Mouse (Mus musculus): ENCODE results near the gene Gins3. TPM values are rescaled to one million over a fixed set of nuclear protein-coding genes. Genes with fewer than 3 reads are reported as not detected.

Gene Gins3
- polyA plus RNA-seq, 1 experiment, result 10.7 TPM

- H3K36me3 ChIP-seq (ENCODE audit: control insufficient read depth, insufficient read depth, low read length, poor library complexity, severe bottlenecking), result no peaks in the 10 kb centered on the region
- TF ChIP-seq CTCF (IDR thresholded peaks at IDR 0.05; ENCODE audit: low read depth, low read length) (no peak), EP300 (IDR thresholded peaks at IDR 0.05; ENCODE audit: insufficient read depth, low read depth, low read length) (no peak), POLR2A (IDR thresholded peaks at IDR 0.05; ENCODE audit: insufficient read depth, low read length) (no peak)
- H3K9ac ChIP-seq (ENCODE audit: low read depth, poor library complexity, severe bottlenecking), result no peak overlapping the region
- H3K4me3 ChIP-seq (ENCODE audit: low read depth, low read length), result no peak overlapping the region
- H3K27ac ChIP-seq (ENCODE audit: insufficient read depth, low read length), result no peak overlapping the region
- no peaks in the 10 kb centered on the region for H3K4me1 ChIP-seq (ENCODE audit: control insufficient read depth, insufficient read depth, low read length)
- H3K27me3 ChIP-seq (ENCODE audit: control insufficient read depth, insufficient read depth, low read length, poor library complexity, severe bottlenecking), result peaks cover 5% of the 10 kb centered on the region
- H3K9me3 ChIP-seq (replicated peaks; ENCODE audit: control insufficient read depth, insufficient read depth, low read length, poor library complexity, severe bottlenecking), result no peaks in the 10 kb centered on the region
Measured at GRCm38 (mm10) chr8:95672811-95673210, 39.6 kb downstream of the Gins3 start.

- no peak within 1 kb of the TSS for H3K27ac ChIP-seq (ENCODE audit: insufficient read depth, low read length)
- H3K9me3 ChIP-seq (replicated peaks; ENCODE audit: control insufficient read depth, insufficient read depth, low read length, poor library complexity, severe bottlenecking), result no peaks in the 10 kb centered on the region
- peak within 1 kb of the TSS; percentile 70 for H3K9ac ChIP-seq (ENCODE audit: low read depth, poor library complexity, severe bottlenecking)
- H3K4me1 ChIP-seq (ENCODE audit: control insufficient read depth, insufficient read depth, low read length), result no peaks in the 10 kb centered on the region
- TF ChIP-seq POLR2A (IDR thresholded peaks at IDR 0.05; ENCODE audit: insufficient read depth, low read length) (no peak), EP300 (IDR thresholded peaks at IDR 0.05; ENCODE audit: insufficient read depth, low read depth, low read length) (0 out of 2 replicates have a peak, but pooled peaks have one; percentile 25), CTCF (IDR thresholded peaks at IDR 0.05; ENCODE audit: low read depth, low read length) (no peak)
- no peaks in the 10 kb centered on the region for H3K36me3 ChIP-seq (ENCODE audit: control insufficient read depth, insufficient read depth, low read length, poor library complexity, severe bottlenecking)
- H3K4me3 ChIP-seq (ENCODE audit: low read depth, low read length), result peak within 1 kb of the TSS; percentile 63
- peaks cover 19% of the 10 kb centered on the region for H3K27me3 ChIP-seq (ENCODE audit: control insufficient read depth, insufficient read depth, low read length, poor library complexity, severe bottlenecking)
Measured at GRCm38 (mm10) chr8:95676631-95677030, 43.4 kb downstream of the Gins3 start, which contains the start of gene Ndrg4. TSS of gene Ndrg4 (plus strand) at chr8:95676980.

GRCm38 (mm10) chr8:95677591-95678023, 44.4 kb downstream of the Gins3 start:
- H3K4me3 ChIP-seq (ENCODE audit: low read depth, low read length), result peak overlapping the region; percentile 63
- H3K4me1 ChIP-seq (ENCODE audit: control insufficient read depth, insufficient read depth, low read length), result no peaks in the 10 kb centered on the region
- TF ChIP-seq CTCF (IDR thresholded peaks at IDR 0.05; ENCODE audit: low read depth, low read length) (no peak), EP300 (IDR thresholded peaks at IDR 0.05; ENCODE audit: insufficient read depth, low read depth, low read length) (no peak), POLR2A (IDR thresholded peaks at IDR 0.05; ENCODE audit: insufficient read depth, low read length) (no peak)
- no peak overlapping the region for H3K27ac ChIP-seq (ENCODE audit: insufficient read depth, low read length)
- H3K27me3 ChIP-seq (ENCODE audit: control insufficient read depth, insufficient read depth, low read length, poor library complexity, severe bottlenecking), result peaks cover 19% of the 10 kb centered on the region
- H3K9ac ChIP-seq (ENCODE audit: low read depth, poor library complexity, severe bottlenecking), result peak overlapping the region; percentile 70
- H3K9me3 ChIP-seq (replicated peaks; ENCODE audit: control insufficient read depth, insufficient read depth, low read length, poor library complexity, severe bottlenecking), result no peaks in the 10 kb centered on the region
- no peaks in the 10 kb centered on the region for H3K36me3 ChIP-seq (ENCODE audit: control insufficient read depth, insufficient read depth, low read length, poor library complexity, severe bottlenecking)

GRCm38 (mm10) chr8:95678024-95678611, 44.9 kb downstream of the Gins3 start:
- peak overlapping the region; percentile 63 for H3K4me3 ChIP-seq (ENCODE audit: low read depth, low read length)
- peak overlapping the region; percentile 70 for H3K9ac ChIP-seq (ENCODE audit: low read depth, poor library complexity, severe bottlenecking)
- H3K36me3 ChIP-seq (ENCODE audit: control insufficient read depth, insufficient read depth, low read length, poor library complexity, severe bottlenecking), result no peaks in the 10 kb centered on the region
- TF ChIP-seq CTCF (IDR thresholded peaks at IDR 0.05; ENCODE audit: low read depth, low read length), result no peak
- TF ChIP-seq POLR2A (IDR thresholded peaks at IDR 0.05; ENCODE audit: insufficient read depth, low read length), result no peak
- TF ChIP-seq EP300 (IDR thresholded peaks at IDR 0.05; ENCODE audit: insufficient read depth, low read depth, low read length), result no peak
- H3K27me3 ChIP-seq (ENCODE audit: control insufficient read depth, insufficient read depth, low read length, poor library complexity, severe bottlenecking), result peaks cover 19% of the 10 kb centered on the region
- no peaks in the 10 kb centered on the region for H3K9me3 ChIP-seq (replicated peaks; ENCODE audit: control insufficient read depth, insufficient read depth, low read length, poor library complexity, severe bottlenecking)
- H3K27ac ChIP-seq (ENCODE audit: insufficient read depth, low read length), result no peak overlapping the region
- H3K4me1 ChIP-seq (ENCODE audit: control insufficient read depth, insufficient read depth, low read length), result no peaks in the 10 kb centered on the region

- Histone ChIP-seq H3K27ac (ENCODE audit: insufficient read depth, low read length) (no peak overlapping the region), H3K9me3 (replicated peaks; ENCODE audit: control insufficient read depth, insufficient read depth, low read length, poor library complexity, severe bottlenecking) (no peaks in the 10 kb centered on the region), H3K27me3 (ENCODE audit: control insufficient read depth, insufficient read depth, low read length, poor library complexity, severe bottlenecking) (no peaks in the 10 kb centered on the region), H3K9ac (ENCODE audit: low read depth, poor library complexity, severe bottlenecking) (no peak overlapping the region), H3K4me1 (ENCODE audit: control insufficient read depth, insufficient read depth, low read length) (no peaks in the 10 kb centered on the region), H3K36me3 (ENCODE audit: control insufficient read depth, insufficient read depth, low read length, poor library complexity, severe bottlenecking) (no peaks in the 10 kb centered on the region), H3K4me3 (ENCODE audit: low read depth, low read length) (no peak overlapping the region)
- TF ChIP-seq POLR2A (IDR thresholded peaks at IDR 0.05; ENCODE audit: insufficient read depth, low read length) (no peak), CTCF (IDR thresholded peaks at IDR 0.05; ENCODE audit: low read depth, low read length) (no peak), EP300 (IDR thresholded peaks at IDR 0.05; ENCODE audit: insufficient read depth, low read depth, low read length) (no peak)
Measured at GRCm38 (mm10) chr8:95688073-95688672, 54.9 kb downstream of the Gins3 start.

- no peak for TF ChIP-seq POLR2A (IDR thresholded peaks at IDR 0.05; ENCODE audit: insufficient read depth, low read length)
- peak; percentile 16 for TF ChIP-seq CTCF (IDR thresholded peaks at IDR 0.05; ENCODE audit: low read depth, low read length)
- no peak for TF ChIP-seq EP300 (IDR thresholded peaks at IDR 0.05; ENCODE audit: insufficient read depth, low read depth, low read length)
- Histone ChIP-seq H3K9me3 (replicated peaks; ENCODE audit: control insufficient read depth, insufficient read depth, low read length, poor library complexity, severe bottlenecking) (no peaks in the 10 kb centered on the region), H3K27me3 (ENCODE audit: control insufficient read depth, insufficient read depth, low read length, poor library complexity, severe bottlenecking) (no peaks in the 10 kb centered on the region), H3K4me1 (ENCODE audit: control insufficient read depth, insufficient read depth, low read length) (no peaks in the 10 kb centered on the region), H3K4me3 (ENCODE audit: low read depth, low read length) (no peak overlapping the region), H3K27ac (ENCODE audit: insufficient read depth, low read length) (no peak overlapping the region), H3K9ac (ENCODE audit: low read depth, poor library complexity, severe bottlenecking) (no peak overlapping the region), H3K36me3 (ENCODE audit: control insufficient read depth, insufficient read depth, low read length, poor library complexity, severe bottlenecking) (no peaks in the 10 kb centered on the region)
Measured at GRCm38 (mm10) chr8:95690929-95691541, 57.8 kb downstream of the Gins3 start.
